Mouse (Mus musculus): Measurements from ENCODE around the gene Rap1a.

DNA sequence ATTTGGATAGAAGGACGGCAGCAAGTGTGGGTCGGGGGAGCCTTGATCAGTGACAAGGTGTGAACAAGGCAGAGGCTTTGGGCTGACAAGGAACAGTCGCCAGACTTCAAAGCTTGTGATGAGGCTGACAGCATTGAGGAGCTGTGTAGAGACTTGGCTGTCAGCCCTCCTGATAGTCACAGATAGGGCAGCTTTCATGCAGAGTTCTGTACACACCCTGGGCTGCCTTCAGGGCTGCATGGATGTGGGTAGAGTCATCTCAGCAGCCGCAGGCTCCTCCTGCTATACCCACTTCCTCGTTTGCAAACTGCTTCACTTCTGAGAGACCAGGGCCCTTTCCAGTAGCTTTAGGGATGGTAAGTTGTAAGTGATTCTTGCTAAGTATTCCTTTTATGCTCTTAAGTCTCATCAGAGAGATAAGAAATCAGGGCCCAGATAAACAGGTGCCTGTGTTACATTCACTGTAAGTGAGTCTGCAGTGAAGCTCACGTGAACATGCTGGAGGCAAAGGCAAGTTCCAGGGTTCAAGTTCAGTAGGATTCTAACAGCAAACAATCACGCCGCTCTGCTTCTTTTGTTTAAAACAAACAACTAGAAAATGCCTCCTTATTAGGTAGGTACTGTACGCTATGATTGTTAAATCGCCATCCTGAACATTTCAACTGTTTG is 14.2 kb upstream of the Rap1a start:
- no peak; the same call in 1 of the 2 replicates for TF ChIP-seq GATA1 (IDR thresholded peaks at IDR 0.05; ENCODE audit: low read length)
- 0 out of 3 replicates have a peak, but pooled peaks have one; percentile 17 for TF ChIP-seq TAL1 (IDR thresholded peaks at IDR 0.05; ENCODE audit: low read length)
